Mouse (Mus musculus) left cerebral cortex, adult 2 months (tissue): ENCODE measurements around the gene Ankrd55. TPM values are rescaled to one million over a fixed set of nuclear protein-coding genes. Genes with fewer than 3 reads are reported as not detected.

Experiments used
- DNase-seq, 2 experiments: peaks; one replicate each; pipeline ENCODE4 v3.0.0; 2021 to 2022; ENCODE audit warnings: low spot score in 2 of 2, mixed read lengths in 1 of 2; ENCODE audit errors: extremely low spot score in 1 of 2
- H3K27ac ChIP-seq: fragments of 200-600 bp; 2 replicates; pipeline ENCODE4 v1.8.1; 2022
- H3K4me3 ChIP-seq: fragments of 200-600 bp; 2 replicates; pipeline ENCODE4 v1.8.1; 2022
- CTCF ChIP-seq: fragments of 200-600 bp; IDR thresholded peaks from 2 replicates; pipeline ENCODE4 v1.8.1; 2022; ENCODE audit warnings: antibody characterized with exemption, mild to moderate bottlenecking, moderate library complexity
- intact Hi-C: fragments of 180-260 bp; cut with DNase I; formaldehyde crosslinking; loops from one replicate; pipeline ENCODE4 v1.15.1; 2025
- total RNA-seq, 2 experiments: library from RNA; stranded (reverse); gene quantifications; 2 replicates each; pipeline ENCODE4 v1.2.3; 2021

The Ankrd55 gene
- total RNA-seq, 2 experiments from 2014 or later = 3.6 to 4.1 TPM

GRCm38 (mm10) chr13:112348250-112348649 is 60.0 kb downstream of the Ankrd55 start:
- no peak for TF ChIP-seq CTCF
- Histone ChIP-seq H3K27ac (no peak overlapping the region), H3K4me3 (no peak overlapping the region)
- intact Hi-C loops = no loop called here
- DNase-seq = no peak

GRCm38 (mm10) chr13:112348896-112349484 is 60.7 kb downstream of the Ankrd55 start:
- TF ChIP-seq CTCF = no peak
- Histone ChIP-seq H3K4me3 (no peak overlapping the region), H3K27ac (no peak overlapping the region)
- intact Hi-C loops = no loop called here
- DNase-seq = no peak

DNA sequence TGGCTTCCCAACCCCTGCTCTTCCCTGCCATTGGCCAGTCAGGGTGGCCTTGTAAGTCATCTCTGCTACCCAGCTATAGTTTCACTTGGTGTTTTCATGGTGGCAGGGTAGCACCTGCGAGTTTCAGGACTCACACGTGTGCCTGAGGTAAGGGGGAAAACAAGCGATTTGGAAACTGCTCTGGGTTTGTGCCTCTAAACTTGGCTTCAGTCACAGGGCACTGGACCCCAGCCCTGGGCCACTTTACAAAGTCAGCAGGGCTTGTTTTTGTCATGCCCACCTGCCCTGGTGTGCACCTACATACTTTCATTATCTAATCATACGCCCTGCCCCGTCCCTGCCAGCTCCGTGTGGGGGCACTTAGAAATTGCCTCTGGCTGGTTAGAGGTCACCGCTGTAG is 61.2 kb downstream of the Ankrd55 start:
- TF ChIP-seq CTCF = no peak
- DNase-seq = no peak
- Histone ChIP-seq H3K27ac (no peak overlapping the region), H3K4me3 (no peak overlapping the region)
- intact Hi-C loops = no loop called here

GRCm38 (mm10) chr13:112351943-112352342 is 63.7 kb downstream of the Ankrd55 start:
- TF ChIP-seq CTCF = no peak
- DNase-seq = no peak
- intact Hi-C loops = no loop called here
- Histone ChIP-seq H3K4me3 (no peak overlapping the region), H3K27ac (no peak overlapping the region)

DNA sequence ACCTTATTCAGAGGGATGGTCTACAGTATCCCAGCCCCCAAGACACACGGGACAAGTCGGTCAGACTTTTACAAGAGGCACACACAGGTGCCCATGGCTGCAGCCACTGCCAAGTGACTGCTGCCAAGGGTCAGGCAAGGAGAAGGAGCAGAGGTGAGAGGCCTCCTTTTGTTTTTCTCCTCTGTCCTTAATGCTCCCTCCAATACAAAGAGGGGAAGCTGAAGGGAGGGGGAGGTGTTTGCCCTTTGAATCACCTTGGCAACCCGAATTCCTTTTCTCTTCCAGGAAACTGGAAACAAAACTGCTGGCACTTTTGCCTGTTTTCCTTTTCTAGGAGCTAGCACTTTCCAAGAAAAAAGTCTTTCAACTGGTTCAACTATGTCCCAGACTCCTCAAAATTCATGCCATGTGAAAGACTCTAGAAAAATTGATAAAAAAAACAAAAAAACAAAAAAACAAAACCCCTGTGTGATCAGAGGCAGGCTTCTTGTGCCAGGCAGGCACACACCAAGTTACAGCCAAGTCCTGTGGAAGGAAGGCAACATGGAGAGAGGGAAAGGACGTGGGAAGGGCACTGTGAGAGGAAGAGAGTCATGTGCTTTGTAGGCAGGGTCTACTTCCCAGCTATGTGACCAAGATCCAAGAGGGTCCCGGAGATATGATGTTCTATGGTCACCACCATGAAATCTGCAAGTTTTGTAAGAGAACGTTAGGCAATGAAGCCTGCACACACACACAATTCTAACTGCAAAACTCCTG is 66.0 kb downstream of the Ankrd55 start:
- intact Hi-C loops = no loop called here

GRCm38 (mm10) chr13:112354958-112355357 is 66.7 kb downstream of the Ankrd55 start:
- intact Hi-C loops = no loop called here

More for the DNA sequence above, 66.0 kb downstream of the Ankrd55 start:
- DNase-seq = no peak
- no peak overlapping the region for H3K4me3 ChIP-seq
- no peak overlapping the region for H3K27ac ChIP-seq
- no peak for TF ChIP-seq CTCF

GRCm38 (mm10) chr13:112355794-112356486 is 67.7 kb downstream of the Ankrd55 start:
- TF ChIP-seq CTCF = no peak

More at GRCm38 (mm10) chr13:112354958-112355357, 66.7 kb downstream of the Ankrd55 start:
- TF ChIP-seq CTCF = no peak
- DNase-seq = no peak
- H3K27ac ChIP-seq = no peak overlapping the region
- H3K4me3 ChIP-seq = no peak overlapping the region

GRCm38 (mm10) chr13:112361575-112361974 is 73.3 kb downstream of the Ankrd55 start:
- DNase-seq = no peak
- intact Hi-C loops = no loop called here
- Histone ChIP-seq H3K4me3 (no peak overlapping the region), H3K27ac (no peak overlapping the region)
- no peak for TF ChIP-seq CTCF

More at GRCm38 (mm10) chr13:112355794-112356486, 67.7 kb downstream of the Ankrd55 start:
- H3K4me3 ChIP-seq = no peak overlapping the region
- intact Hi-C loops = no loop called here
- H3K27ac ChIP-seq = no peak overlapping the region
- DNase-seq = no peak

- no peak for TF ChIP-seq CTCF
- H3K4me3 ChIP-seq = no peak overlapping the region
- DNase-seq = no peak
- H3K27ac ChIP-seq = no peak overlapping the region
- intact Hi-C loops = no loop called here
Observed at GRCm38 (mm10) chr13:112363218-112363617, 75.0 kb downstream of the Ankrd55 start.

GRCm38 (mm10) chr13:112363746-112364145 is 75.5 kb downstream of the Ankrd55 start:
- Histone ChIP-seq H3K27ac (no peak overlapping the region), H3K4me3 (no peak overlapping the region)
- no peak for TF ChIP-seq CTCF
- DNase-seq = no peak
- intact Hi-C loops = no loop called here

DNA sequence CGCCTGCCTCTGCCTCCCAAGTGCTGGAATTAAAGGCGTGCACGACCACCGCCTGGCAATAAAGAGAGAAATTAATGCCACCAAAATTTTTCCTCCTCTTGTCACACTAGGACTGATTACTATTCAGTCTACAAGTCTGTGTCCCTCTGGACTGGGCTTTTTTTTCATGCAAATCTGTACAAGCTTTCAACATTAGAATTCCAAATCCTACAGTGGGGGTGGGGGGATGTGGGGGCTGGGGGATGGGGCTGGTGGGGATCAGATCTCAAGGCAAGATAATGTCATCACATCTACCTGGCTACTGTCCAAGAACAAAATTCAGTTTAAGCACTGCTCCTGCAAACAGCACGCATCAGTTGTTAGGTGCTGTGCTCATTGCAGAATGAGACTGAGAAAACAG is 76.4 kb downstream of the Ankrd55 start:
- TF ChIP-seq CTCF = no peak
- DNase-seq = no peak
- no peak overlapping the region for H3K27ac ChIP-seq
- intact Hi-C loops = no loop called here
- no peak overlapping the region for H3K4me3 ChIP-seq

DNA sequence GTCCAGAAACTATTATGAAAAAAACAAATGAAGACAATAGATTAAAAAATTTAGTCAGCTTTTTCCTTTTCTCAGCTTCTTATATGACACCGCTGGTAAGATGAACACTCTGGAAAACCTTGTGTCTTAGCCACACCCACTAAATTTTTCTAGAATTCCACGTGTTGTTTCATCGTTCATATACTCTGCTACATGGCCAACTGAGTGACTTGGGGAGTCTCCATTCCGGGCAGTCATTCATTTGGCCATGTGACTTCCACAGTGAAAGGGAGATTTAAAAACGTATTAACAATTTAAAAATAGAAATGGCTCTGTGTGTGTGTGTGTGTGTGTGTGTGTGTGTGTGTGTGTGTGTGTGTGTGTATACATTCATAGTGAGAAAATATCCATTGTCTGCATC is 77.1 kb downstream of the Ankrd55 start:
- intact Hi-C loops = no loop called here
- no peak overlapping the region for H3K4me3 ChIP-seq
- H3K27ac ChIP-seq = no peak overlapping the region
- no peak for TF ChIP-seq CTCF
- DNase-seq = no peak
